Mouse (Mus musculus) forebrain, embryonic 12.5 days (tissue): ENCODE results near the gene Ccnd3. TPM values are rescaled to one million over a fixed set of nuclear protein-coding genes. Genes with fewer than 3 reads are reported as not detected.
A peak's percentile ranks its signal among the peaks of the same experiment; 100 is the strongest.

ENCODE experiments used
- ATAC-seq: fragments of 200-750 bp; cut with Nextera tagmentation; 2 replicates; pipeline ENCODE4 v1.8.0; 2017; ENCODE audit warnings: moderate TSS enrichment; ENCODE audit not compliant: low FRiP score
- H3K27ac ChIP-seq: fragments of 300-500 bp; sonication (generic); 2 replicates; pipeline ENCODE4 v1.5.1; 2016; ENCODE audit warnings: mild to moderate bottlenecking
- H3K27me3 ChIP-seq: fragments of 300-500 bp; sonication (generic); 2 replicates; pipeline ENCODE4 v1.6.1; 2016; ENCODE audit warnings: mild to moderate bottlenecking
- H3K36me3 ChIP-seq: fragments of 300-500 bp; sonication (generic); replicated peaks from 2 replicates; pipeline ENCODE4 v1.6.1; 2016; ENCODE audit warnings: mild to moderate bottlenecking
- H3K4me1 ChIP-seq: fragments of 300-500 bp; sonication (generic); 2 replicates; pipeline ENCODE4 v1.6.1; 2016
- H3K4me2 ChIP-seq: fragments of 300-500 bp; sonication (generic); 2 replicates; pipeline ENCODE4 v1.6.1; 2016; ENCODE audit warnings: mild to moderate bottlenecking, moderate library complexity
- H3K4me3 ChIP-seq: fragments of 300-500 bp; sonication (generic); replicated peaks from 2 replicates; pipeline ENCODE4 v1.5.1; 2016; ENCODE audit warnings: mild to moderate bottlenecking
- H3K9ac ChIP-seq: fragments of 300-500 bp; sonication (generic); 2 replicates; pipeline ENCODE4 v1.6.1; 2016; ENCODE audit warnings: mild to moderate bottlenecking
- H3K9me3 ChIP-seq: fragments of 300-500 bp; sonication (generic); 2 replicates; pipeline ENCODE4 v1.6.1; 2016
- WGBS: fragments of 180-500 bp; shearing (Covaris S2); methylation state at CpG from one replicate; pipeline ENCODE4 v1.1.7; 2016; 5-methylcytosine and 5-hydroxymethylcytosine counted together
- polyA plus RNA-seq: library from polyadenylated mRNA; unstranded; fragments of >200 nt; fragmentation: Nextera tagmentation; extraction: Ambion mirVana; gene quantifications from 2 replicates; pipeline ENCODE4 v1.2.1, GENCODE M21; 2016

Gene Ccnd3
- polyA plus RNA-seq, 1 experiment from 2014 or later: 137 TPM

DNA sequence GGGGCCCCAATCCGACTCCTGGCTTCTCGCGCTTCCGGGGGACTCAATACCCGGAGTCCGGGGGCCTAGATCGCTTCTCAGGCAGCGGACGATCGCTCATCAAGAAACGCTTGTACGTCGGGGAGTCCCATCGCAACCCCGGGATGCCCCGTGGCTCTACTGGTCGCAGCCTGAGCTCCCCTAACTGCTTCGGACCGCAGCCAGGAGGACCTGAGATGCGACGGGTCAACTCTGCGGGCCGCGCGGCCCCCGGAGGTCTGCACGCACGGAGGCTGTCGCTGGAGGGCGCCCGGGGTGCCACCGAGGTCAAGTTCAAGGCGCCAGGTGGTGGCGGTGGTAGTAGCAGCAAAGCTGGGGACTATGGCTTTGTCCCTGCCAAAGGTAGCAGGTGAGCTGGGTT lies 36.4 kb upstream of the Ccnd3 start:
- peaks cover 21% of the 10 kb centered on the region for H3K4me1 ChIP-seq

GRCm38 (mm10) chr17:47469642-47470041 lies 35.2 kb upstream of the Ccnd3 start:
- H3K27me3 ChIP-seq: peaks cover 61% of the 10 kb centered on the region
- H3K4me1 ChIP-seq: peaks cover 21% of the 10 kb centered on the region
- no peak for ATAC-seq
- 89% methylated on average over 4 of the region's 4 CpGs for WGBS
- H3K27ac ChIP-seq: no peak overlapping the region
- no peak overlapping the region for H3K4me2 ChIP-seq
- no peaks in the 10 kb centered on the region for H3K9me3 ChIP-seq
- H3K9ac ChIP-seq: no peak overlapping the region
- no peaks in the 10 kb centered on the region for H3K36me3 ChIP-seq
- H3K4me3 ChIP-seq: no peak overlapping the region

More for the DNA sequence above, 36.4 kb upstream of the Ccnd3 start:
- peaks cover 68% of the 10 kb centered on the region for H3K27me3 ChIP-seq
- no peak overlapping the region for H3K27ac ChIP-seq
- peak overlapping the region; percentile 21 for H3K4me3 ChIP-seq
- peak overlapping the region; percentile 40 for H3K4me2 ChIP-seq
- 8% methylated on average over 34 of the region's 34 CpGs for WGBS
- no peak overlapping the region for H3K9ac ChIP-seq
- no peaks in the 10 kb centered on the region for H3K9me3 ChIP-seq
- no peaks in the 10 kb centered on the region for H3K36me3 ChIP-seq
- ATAC-seq: no peak

DNA sequence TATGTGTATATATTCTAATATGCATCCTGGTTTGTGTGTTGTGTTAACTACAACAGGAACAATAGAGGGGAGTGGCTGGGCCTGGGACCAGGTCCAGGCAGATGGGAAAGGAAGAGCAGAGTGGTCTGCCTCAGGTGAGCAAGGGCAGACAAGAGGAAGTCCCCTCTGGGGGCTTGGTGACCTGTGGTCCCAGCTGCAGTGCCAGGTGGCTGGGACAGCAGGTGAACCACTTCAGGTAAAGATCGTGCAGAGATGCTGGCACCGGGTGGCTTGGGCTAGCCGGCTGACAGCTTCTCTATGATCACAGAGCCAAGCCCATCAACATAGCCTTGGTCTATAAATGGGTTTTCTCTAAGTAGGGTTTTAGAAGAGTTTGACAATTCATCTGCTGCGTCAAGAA lies 34.7 kb upstream of the Ccnd3 start:
- Histone ChIP-seq H3K9ac (no peak overlapping the region), H3K27me3 (peaks cover 57% of the 10 kb centered on the region), H3K4me1 (peaks cover 19% of the 10 kb centered on the region), H3K9me3 (no peaks in the 10 kb centered on the region), H3K4me3 (no peak overlapping the region), H3K27ac (no peak overlapping the region), H3K4me2 (no peak overlapping the region), H3K36me3 (no peaks in the 10 kb centered on the region)
- 94% methylated on average over 4 of the region's 4 CpGs for WGBS
- no peak for ATAC-seq

DNA sequence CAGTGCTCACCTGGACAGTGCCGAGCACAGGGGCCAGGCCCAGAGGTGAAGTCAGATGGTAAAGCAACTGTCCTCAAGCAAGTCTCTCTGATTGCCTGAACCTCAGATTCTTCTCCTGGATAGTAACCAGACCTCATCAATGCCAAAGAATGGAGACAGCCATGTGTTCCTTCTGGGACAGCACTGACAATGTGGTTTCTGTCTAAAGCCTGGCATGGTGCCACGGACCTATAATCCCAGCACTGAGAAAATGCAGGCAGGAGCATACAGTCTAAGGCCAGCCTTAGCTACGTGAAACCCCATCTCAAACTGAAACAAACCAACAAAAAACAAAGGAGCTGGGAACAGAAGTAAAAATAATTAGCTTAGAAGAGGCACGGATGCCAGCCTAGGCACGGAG lies 34.2 kb upstream of the Ccnd3 start:
- no peak overlapping the region for H3K4me2 ChIP-seq
- ATAC-seq: no peak
- WGBS: 78% methylated on average over 5 of the region's 5 CpGs
- H3K36me3 ChIP-seq: no peaks in the 10 kb centered on the region
- H3K9ac ChIP-seq: no peak overlapping the region
- no peak overlapping the region for H3K27ac ChIP-seq
- H3K27me3 ChIP-seq: peaks cover 51% of the 10 kb centered on the region
- no peaks in the 10 kb centered on the region for H3K9me3 ChIP-seq
- peaks cover 19% of the 10 kb centered on the region for H3K4me1 ChIP-seq
- no peak overlapping the region for H3K4me3 ChIP-seq

- no peak overlapping the region for H3K27ac ChIP-seq
- H3K4me1 ChIP-seq: peaks cover 15% of the 10 kb centered on the region
- no peak overlapping the region for H3K4me2 ChIP-seq
- ATAC-seq: no peak
- H3K27me3 ChIP-seq: peaks cover 33% of the 10 kb centered on the region
- H3K4me3 ChIP-seq: no peak overlapping the region
- no peaks in the 10 kb centered on the region for H3K9me3 ChIP-seq
- no peaks in the 10 kb centered on the region for H3K36me3 ChIP-seq
- 61% methylated on average over 15 of the region's 15 CpGs for WGBS
- H3K9ac ChIP-seq: no peak overlapping the region
These were observed 32.2 kb upstream of the Ccnd3 start for GRCm38 (mm10) chr17:47472435-47473350.

GRCm38 (mm10) chr17:47473434-47473974 lies 31.3 kb upstream of the Ccnd3 start:
- no peaks in the 10 kb centered on the region for H3K36me3 ChIP-seq
- ATAC-seq: no peak
- no peaks in the 10 kb centered on the region for H3K9me3 ChIP-seq
- 17% methylated on average over 8 of the region's 8 CpGs for WGBS
- H3K9ac ChIP-seq: no peak overlapping the region
- no peak overlapping the region for H3K27ac ChIP-seq
- H3K4me3 ChIP-seq: no peak overlapping the region
- H3K4me2 ChIP-seq: no peak overlapping the region
- peaks cover 25% of the 10 kb centered on the region for H3K27me3 ChIP-seq
- H3K4me1 ChIP-seq: peaks cover 7% of the 10 kb centered on the region

DNA sequence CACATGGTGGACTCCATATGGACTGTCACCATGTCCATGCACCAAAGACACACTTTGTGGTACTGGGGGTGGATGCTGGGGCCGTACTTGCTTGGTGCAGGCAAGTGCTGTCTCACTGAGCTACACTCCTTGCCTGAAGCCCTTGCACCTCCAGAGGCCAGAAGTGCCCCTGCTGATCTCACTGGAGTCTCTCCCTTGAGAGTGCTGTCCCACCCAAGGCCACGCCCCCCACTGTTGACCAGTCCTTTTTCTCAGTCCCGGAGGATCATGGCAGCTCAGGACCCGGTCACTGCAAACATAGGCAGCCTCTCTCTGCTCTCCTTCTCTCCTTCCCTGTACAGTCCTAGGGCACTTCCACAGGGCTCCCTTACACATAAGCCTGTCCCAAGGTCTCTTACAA lies 30.6 kb upstream of the Ccnd3 start:
- no peak for ATAC-seq
- Histone ChIP-seq H3K9me3 (no peaks in the 10 kb centered on the region), H3K4me1 (peaks cover 5% of the 10 kb centered on the region; the same call in 1 of the 2 replicates), H3K27me3 (peaks cover 17% of the 10 kb centered on the region), H3K4me3 (no peak overlapping the region), H3K27ac (no peak overlapping the region), H3K4me2 (no peak overlapping the region), H3K9ac (no peak overlapping the region), H3K36me3 (no peaks in the 10 kb centered on the region)
- 86% methylated on average over 4 of the region's 4 CpGs for WGBS

GRCm38 (mm10) chr17:47475181-47475580 lies 29.7 kb upstream of the Ccnd3 start:
- 86% methylated on average over 4 of the region's 4 CpGs for WGBS
- Histone ChIP-seq H3K36me3 (no peaks in the 10 kb centered on the region), H3K27ac (no peak overlapping the region), H3K4me2 (no peak overlapping the region), H3K4me3 (no peak overlapping the region), H3K27me3 (peaks cover 8% of the 10 kb centered on the region), H3K4me1 (peaks cover 5% of the 10 kb centered on the region; the same call in 1 of the 2 replicates), H3K9ac (no peak overlapping the region), H3K9me3 (no peaks in the 10 kb centered on the region)
- no peak for ATAC-seq

DNA sequence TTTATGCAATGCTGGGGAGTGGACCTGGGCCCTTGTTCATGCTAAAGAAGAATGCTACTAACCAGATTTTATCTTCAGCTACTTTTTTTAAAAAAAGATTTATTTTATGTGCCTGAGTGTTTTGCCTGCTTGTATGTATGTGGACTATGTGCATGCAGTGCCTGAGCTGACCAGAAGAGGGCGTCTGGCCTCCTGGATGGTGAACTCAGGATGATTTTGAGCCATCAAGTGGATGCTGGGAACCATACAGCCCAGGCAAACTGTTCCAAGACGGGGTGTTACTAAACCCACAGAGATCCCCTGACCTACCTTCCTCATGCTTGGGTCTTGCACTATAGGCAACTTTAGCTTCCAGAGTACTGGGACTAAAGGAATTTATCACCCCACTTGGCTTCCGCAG lies 29.1 kb upstream of the Ccnd3 start:
- no peak overlapping the region for H3K9ac ChIP-seq
- peaks cover 4% of the 10 kb centered on the region; the same call in 1 of the 2 replicates for H3K27me3 ChIP-seq
- H3K36me3 ChIP-seq: no peaks in the 10 kb centered on the region
- H3K4me3 ChIP-seq: no peak overlapping the region
- 0 out of 2 replicates have a peak, but pooled peaks cover 3% of the 10 kb centered on the region for H3K4me1 ChIP-seq
- WGBS: 63% methylated on average over 3 of the region's 3 CpGs
- ATAC-seq: no peak
- no peaks in the 10 kb centered on the region for H3K9me3 ChIP-seq
- no peak overlapping the region for H3K27ac ChIP-seq
- H3K4me2 ChIP-seq: no peak overlapping the region

DNA sequence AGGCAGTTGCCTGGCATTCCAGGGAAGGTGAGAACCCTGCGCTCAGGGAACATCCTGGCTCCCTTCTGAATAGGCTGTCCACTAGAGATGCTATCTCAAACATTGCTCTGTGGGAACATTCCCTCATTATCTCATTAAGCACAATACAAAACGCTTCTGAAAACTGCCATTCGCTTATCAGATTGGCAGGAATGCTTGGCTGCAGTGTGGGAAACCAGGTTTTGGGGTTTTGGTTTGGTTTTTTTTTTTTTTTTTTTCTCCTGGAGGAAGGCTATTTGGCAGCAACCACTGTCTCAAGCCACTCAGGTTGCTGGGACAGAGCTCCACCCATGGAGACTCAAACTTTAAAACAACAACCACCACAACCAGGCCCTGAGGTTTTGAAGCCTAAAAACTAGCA lies 25.0 kb upstream of the Ccnd3 start:
- no peaks in the 10 kb centered on the region for H3K36me3 ChIP-seq
- no peak for ATAC-seq
- H3K9ac ChIP-seq: no peak overlapping the region
- H3K4me2 ChIP-seq: no peak overlapping the region
- peaks cover under 1% of the 10 kb centered on the region; the same call in 1 of the 2 replicates for H3K4me1 ChIP-seq
- no peak overlapping the region for H3K27ac ChIP-seq
- no peak overlapping the region for H3K4me3 ChIP-seq
- WGBS: 75% methylated on average over 3 of the region's 3 CpGs
- no peaks in the 10 kb centered on the region for H3K27me3 ChIP-seq
- no peaks in the 10 kb centered on the region for H3K9me3 ChIP-seq

GRCm38 (mm10) chr17:47482401-47482800 lies 22.4 kb upstream of the Ccnd3 start:
- Histone ChIP-seq H3K4me1 (peaks cover 10% of the 10 kb centered on the region; the same call in 1 of the 2 replicates), H3K9me3 (no peaks in the 10 kb centered on the region), H3K27me3 (no peaks in the 10 kb centered on the region), H3K9ac (no peak overlapping the region), H3K27ac (no peak overlapping the region), H3K4me2 (no peak overlapping the region), H3K36me3 (no peaks in the 10 kb centered on the region), H3K4me3 (no peak overlapping the region)
- 43% methylated on average over 2 of the region's 2 CpGs for WGBS
- no peak for ATAC-seq

GRCm38 (mm10) chr17:47484241-47484921 lies 20.5 kb upstream of the Ccnd3 start:
- Histone ChIP-seq H3K36me3 (peaks cover 10% of the 10 kb centered on the region), H3K4me1 (peaks cover 10% of the 10 kb centered on the region; the same call in 1 of the 2 replicates), H3K27ac (no peak overlapping the region), H3K9ac (no peak overlapping the region; the same call in 1 of the 2 replicates), H3K27me3 (no peaks in the 10 kb centered on the region), H3K4me2 (no peak overlapping the region), H3K4me3 (no peak overlapping the region), H3K9me3 (no peaks in the 10 kb centered on the region)
- no peak for ATAC-seq
- WGBS: 15% methylated on average over 1 of the region's 1 CpGs
